Mouse (Mus musculus): ENCODE measurements around the gene Ptpn14.

Gene Ptpn14

DNA sequence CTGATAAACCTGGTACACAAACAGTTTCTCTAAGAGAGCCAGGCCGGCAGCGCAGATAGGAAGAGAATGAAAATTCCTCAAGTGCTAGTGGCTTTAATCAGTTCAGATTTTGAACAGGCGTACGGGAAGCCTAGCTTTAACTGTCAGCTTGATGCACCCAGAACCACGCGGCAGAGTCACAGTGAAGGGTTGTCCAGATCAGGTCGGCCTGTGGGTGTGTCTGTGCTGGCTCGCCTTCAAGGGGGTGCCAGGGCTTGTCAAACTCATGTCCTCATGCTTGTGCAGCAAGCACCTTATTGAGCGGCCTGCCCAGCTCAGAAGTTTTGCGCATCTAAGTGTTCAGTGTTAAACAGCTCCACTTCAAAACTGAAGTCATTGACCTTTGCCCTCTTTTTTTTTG is 44.6 kb downstream of the Ptpn14 start:
- no peak for DNase-seq (ENCODE audit: low spot score)

DNA sequence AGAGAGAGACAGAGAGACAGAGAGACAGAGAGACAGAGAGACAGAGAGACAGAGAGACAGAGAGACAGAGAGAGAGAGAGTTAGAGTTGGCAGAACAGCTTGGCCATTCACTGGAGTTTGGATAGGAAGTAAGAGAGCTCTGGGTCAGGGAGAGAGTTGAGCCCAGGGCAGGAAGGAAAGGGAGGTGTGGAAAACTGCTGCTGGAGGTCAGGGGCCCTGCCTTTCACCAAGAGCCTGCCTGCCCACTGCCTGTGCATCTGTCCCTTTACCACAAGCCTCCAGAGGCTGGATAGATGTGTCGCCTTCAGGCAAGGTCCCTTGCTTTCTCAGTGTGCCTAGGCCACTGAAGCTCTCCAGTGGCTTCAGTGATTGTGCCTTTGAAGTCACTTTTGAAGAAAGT is 46.7 kb downstream of the Ptpn14 start:
- no peak for DNase-seq (ENCODE audit: low spot score)

DNA sequence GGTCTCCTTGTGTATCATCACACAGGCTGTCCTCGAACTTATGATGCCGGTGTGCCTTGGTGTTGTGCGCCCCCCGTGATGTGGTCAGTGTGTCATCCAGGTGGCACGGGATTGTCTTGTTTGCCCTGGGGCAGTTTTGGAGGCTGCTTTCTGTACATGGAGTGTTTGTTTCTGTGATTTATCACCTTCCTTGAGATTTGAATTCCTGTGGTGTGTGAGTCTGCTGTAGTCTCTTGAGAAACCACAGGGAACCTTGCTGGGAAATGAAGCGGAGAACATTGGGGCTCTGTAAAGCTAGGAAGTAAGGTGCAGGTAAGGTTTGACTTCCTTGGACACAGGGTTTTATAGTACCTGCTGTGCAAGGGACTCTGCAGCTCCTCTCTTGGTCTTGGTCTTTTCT is 49.1 kb downstream of the Ptpn14 start:
- DNase-seq (ENCODE audit: low spot score) = no peak

DNA sequence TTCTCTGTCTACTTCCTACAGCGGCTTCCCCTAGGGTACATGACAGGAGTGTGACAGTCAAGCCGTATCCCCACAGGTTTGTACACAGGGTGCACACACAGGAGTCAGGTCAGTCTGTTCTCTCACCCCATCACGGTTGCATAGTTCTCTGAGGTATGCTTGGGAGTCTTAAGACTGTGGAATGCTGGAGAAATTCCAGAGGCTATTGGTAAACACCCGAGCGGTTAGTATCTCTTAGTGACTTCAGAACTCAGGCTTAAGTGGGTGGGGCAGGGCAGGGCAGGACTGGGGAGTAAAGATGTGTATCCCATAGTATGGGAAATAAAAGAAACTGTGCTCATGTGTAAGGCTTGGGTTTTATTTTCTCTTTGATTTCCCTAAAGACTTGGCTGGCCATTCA is 50.3 kb downstream of the Ptpn14 start:
- no peak for DNase-seq (ENCODE audit: low spot score)

DNA sequence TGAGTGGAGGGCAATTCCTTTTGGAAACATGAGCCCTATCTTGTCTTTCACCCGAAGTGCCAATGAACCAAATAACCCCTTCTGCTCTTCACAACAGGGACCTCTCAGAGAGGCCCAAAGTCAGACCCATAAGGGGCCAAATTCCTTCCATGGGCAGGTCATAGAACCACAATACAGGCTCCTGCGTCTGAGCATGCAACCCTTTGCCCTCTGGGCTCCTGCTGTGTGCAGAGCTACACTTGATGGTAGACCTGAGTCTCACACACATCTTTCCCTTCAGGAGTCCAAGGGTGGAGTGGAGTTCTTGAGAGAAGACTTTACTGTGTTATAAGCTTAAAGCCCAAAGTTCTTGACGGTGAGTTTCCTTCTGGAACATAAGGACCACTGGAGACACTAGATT is 51.2 kb downstream of the Ptpn14 start:
- no peak for DNase-seq (ENCODE audit: low spot score)

GRCm38 (mm10) chr1:189781721-189782345 is 53.8 kb downstream of the Ptpn14 start:
- no peak for DNase-seq (ENCODE audit: low spot score)

GRCm38 (mm10) chr1:189782709-189783108 is 54.6 kb downstream of the Ptpn14 start:
- DNase-seq (ENCODE audit: low spot score) = no peak

GRCm38 (mm10) chr1:189784503-189784902 is 56.4 kb downstream of the Ptpn14 start:
- DNase-seq (ENCODE audit: low spot score) = no peak

DNA sequence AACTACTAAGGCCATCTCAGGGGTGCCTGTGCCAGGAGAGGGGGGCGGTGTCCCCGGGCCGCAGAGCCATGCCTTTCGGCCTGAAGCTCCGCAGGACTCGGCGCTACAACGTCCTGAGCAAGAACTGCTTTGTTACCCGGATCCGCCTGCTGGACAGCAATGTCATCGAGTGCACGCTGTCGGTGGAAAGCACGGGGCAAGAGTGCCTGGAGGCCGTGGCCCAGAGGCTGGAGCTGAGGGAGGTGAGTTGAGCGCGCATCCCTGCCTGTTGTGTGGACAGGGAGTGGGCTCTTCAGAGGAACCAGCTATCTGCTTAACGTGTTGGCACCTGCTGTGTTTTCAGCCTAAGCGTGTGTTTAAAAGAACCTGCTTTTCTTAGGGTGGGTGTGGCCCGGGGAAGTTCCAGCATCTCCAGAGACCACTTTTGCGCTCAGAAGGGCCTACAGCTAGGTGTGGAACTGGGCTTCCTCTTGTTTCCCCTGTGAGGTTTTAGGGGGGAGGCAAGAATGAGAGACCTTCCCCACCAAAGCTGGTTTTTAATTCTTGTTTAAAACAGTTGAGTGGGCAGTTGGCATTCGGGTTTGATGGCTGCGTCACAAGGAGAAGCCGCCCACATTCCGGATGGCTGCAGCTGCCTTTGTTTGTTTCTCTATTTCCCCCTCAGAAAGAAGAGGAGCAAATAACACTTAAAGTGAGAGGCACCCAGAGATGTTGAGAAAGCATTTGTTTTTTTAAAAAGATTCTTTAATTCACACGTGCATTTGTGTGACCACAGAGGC is 58.8 kb downstream of the Ptpn14 start:
- no peak for DNase-seq (ENCODE audit: low spot score)

DNA sequence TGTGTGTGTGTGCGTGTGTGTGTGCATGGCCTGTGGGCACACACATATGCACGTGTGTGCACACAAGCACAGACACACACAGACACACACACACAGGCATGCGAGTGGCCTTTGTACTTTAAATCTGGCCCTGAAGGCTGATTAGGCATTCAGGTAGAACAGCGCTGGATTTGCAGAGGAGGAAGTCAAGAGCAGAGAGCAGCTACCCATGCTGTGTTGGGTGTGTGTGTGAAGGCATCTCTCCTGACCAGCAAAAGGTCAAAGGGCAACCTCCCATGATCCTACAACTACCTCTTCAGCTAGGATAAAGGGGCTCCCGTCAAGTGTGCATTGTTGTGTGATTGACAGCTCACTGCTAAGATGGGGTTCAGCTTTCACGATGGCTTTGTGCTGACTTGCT is 61.5 kb downstream of the Ptpn14 start:
- no peak for DNase-seq (ENCODE audit: low spot score)

- DNase-seq (ENCODE audit: low spot score) = no peak
Measured at GRCm38 (mm10) chr1:189790666-189791065, 62.6 kb downstream of the Ptpn14 start.

- DNase-seq (ENCODE audit: low spot score) = no peak
Measured at GRCm38 (mm10) chr1:189791534-189792217, 63.6 kb downstream of the Ptpn14 start.

GRCm38 (mm10) chr1:189792560-189793195 is 64.6 kb downstream of the Ptpn14 start:
- DNase-seq (ENCODE audit: low spot score) = no peak

DNA sequence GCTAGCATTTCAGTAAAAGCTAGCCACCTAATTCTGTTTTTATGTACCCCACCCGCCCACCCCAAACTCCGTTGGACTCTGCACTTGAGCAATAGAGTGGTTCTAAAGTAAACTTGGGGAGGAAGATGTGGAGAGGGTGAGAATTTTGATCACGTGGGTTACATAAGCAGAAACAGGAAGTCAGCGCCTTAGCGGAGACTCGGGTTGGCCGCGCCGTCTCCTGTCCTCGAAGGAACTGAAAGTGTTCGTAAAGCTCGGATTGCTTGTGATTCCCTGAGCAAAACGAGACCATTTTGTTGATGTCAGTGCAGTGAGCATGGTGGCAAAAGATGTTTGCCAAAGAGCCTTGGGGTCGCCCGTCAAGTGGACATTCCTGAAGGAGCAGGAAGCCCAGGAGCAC is 70.9 kb downstream of the Ptpn14 start:
- no peak for DNase-seq (ENCODE audit: low spot score)

DNA sequence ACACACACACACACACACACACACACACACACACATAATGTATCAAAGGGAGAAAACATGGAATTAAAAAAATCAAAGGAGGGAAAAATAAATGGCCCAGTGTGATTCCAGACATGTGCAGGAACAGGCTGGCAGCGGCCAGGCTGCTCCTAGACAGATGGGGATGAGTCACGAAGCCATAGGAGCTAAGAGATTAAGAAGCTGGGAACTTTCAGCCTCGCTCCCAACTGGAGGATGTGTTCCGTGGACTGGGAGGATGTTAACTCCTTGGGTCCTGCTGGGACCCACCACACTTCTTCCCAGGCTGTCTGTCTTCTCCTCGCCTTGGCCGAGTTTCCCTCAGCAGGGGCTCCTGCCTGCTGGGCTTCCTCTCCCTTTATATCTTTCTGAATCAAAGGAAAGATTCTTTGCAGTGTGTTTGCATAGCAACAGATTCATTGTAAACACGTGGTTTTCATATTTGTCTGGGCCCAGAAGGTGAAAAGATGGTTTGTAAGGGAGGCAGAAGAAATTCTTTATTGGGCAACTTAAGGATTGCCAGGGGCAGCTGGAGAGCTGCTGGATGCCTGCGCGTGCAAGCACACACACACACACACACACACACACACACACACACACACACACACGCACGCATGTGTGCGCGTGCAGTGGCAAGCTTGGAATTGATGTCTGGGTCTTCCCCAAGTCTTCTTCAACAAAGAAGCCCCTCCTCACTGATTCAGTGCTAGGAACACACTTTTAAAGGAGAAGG is 72.3 kb downstream of the Ptpn14 start:
- no peak for DNase-seq (ENCODE audit: low spot score)

DNA sequence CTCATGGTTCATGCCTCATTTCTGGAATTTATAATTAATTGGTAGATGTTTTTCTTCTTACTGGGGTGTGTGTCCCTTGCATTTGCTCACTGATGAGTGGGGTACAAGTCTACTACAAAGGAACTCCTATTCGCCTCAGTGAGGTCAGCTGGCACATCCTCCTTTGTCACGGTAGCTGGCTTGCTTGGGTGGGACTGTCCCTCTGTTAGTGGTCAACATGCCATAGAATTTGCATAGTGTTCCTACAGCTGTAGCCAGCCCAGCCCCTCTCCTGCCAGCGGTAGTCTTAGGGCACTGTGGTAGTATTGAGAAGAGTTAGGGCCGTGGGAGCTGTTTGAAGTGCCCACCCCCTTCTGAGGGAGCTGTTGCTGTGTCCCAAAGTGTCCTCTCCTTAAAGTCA is 73.2 kb downstream of the Ptpn14 start:
- no peak for DNase-seq (ENCODE audit: low spot score)

DNA sequence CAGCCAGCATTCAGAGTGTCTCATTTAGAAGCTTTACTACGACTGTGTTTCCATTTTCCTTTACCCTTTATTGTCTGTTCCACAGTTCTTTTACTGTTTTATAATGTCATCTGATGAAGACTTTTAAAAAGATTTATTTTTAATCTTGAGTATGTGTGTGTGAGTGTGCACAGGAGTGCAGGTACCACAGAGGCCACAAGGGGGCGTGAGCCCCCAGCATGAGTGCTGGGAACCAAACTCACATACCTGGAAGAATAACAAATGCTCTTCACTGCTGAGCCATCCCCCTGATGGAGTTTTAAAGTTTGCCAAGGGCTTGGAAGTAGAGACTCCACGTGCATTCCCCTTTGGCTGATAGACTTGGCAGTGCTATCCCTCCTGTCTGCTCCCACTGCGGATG is 74.5 kb downstream of the Ptpn14 start:
- no peak for DNase-seq (ENCODE audit: low spot score)

- no peak for DNase-seq (ENCODE audit: low spot score)
Measured at GRCm38 (mm10) chr1:189803742-189804141, 75.7 kb downstream of the Ptpn14 start.

DNA sequence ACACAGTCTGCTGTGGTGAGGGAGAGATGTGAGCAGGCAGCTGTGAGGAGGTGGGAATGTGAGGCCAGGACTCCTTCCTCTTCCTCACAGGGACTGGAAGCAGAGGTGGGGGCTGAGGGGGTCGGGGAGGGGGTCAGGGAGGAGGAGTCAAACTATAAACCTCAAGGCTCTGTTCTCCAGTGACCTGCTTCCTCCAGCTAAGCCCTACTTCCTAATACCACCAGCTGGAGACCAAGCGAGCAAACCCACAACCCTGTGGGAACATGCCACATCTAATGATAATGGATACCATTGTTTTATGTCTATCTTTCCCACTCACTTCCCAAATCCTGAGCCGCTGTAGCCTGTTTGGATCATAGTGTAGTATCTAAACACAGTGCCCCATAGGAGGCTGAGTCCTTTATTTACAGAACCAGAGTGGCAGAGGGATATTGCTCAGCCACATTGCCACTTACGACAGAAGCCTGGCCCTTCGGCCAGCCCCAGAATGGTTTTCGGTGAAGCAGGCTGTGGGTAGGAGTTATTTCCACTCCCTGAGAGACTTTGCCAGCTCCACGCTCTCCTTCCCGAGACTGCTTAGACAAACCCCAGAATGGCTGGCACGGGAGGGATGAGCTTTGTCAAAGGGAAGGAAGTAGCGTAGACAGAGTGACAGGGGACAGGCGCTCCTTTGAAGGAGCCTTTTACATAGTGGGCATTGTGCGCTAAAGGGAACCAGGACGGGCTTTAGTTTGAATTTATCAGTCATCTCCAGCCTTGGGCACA is 78.6 kb downstream of the Ptpn14 start:
- no peak for DNase-seq (ENCODE audit: low spot score)

DNA sequence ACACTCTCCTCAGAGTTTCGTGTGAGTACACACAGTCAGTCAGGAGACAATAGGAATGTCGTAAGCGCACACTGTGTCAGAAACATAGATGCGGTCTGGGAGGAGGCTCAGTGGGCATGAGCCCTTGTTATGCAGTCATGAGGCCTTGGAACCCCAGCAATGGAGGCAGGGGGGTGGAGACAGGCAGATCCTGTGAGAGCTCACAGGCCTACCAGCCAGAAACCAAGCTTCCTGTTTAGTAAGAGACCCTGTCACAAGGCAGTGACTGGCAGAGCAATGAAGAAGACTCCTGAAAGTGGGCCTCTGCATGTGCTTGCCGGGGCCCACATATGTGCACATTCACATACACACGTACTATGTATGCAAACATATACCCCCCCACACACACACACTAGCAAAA is 79.9 kb downstream of the Ptpn14 start:
- no peak for DNase-seq (ENCODE audit: low spot score)

- no peak for DNase-seq (ENCODE audit: low spot score)
Measured at GRCm38 (mm10) chr1:189808453-189808852, 80.4 kb downstream of the Ptpn14 start.

Data from c-Kit-positive CD71-positive TER-119-positive erythroid progenitor cells, embryonic 14.5 days (primary cell).